Mouse (Mus musculus) olfactory bulb, adult 2 months (tissue): Measurements from ENCODE around the gene BC107364.

Source experiments
- CTCF ChIP-seq: fragments of 200-500 bp; IDR thresholded peaks from 2 replicates; pipeline ENCODE4 v1.5.1; 2012; ENCODE audit warnings: low read depth, mild to moderate bottlenecking, low read length, moderate library complexity; ENCODE audit not compliant: insufficient read depth
- POLR2A ChIP-seq: fragments of 200-500 bp; IDR thresholded peaks from 2 replicates; pipeline ENCODE4 v1.6.1; 2012; ENCODE audit warnings: mild to moderate bottlenecking, low read depth, low read length, moderate library complexity; ENCODE audit not compliant: insufficient read depth

DNA sequence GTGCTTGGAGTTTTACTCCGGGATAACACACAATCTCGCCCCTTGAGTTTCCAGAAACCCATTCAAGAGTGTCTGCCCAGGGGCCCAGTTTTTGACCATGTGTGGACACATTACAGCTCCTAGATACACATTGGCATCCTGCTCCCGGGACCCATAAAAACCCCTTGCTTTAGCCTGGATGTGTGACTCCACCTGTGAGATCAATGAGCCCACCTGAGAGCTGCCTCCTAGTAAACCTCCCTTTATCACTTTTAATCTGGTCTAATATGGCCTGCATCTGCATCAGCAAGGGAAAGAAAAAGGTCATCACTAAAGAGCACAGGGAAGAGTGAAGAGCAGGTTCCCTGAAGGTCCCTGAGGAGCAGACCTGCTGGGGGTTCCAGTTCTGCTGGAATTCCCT is 29.8 kb upstream of the BC107364 start:
- no peak for TF ChIP-seq CTCF
- no peak for TF ChIP-seq POLR2A
